Mouse (Mus musculus): ENCODE measurements around the gene Pax6.

Gene Pax6

DNA sequence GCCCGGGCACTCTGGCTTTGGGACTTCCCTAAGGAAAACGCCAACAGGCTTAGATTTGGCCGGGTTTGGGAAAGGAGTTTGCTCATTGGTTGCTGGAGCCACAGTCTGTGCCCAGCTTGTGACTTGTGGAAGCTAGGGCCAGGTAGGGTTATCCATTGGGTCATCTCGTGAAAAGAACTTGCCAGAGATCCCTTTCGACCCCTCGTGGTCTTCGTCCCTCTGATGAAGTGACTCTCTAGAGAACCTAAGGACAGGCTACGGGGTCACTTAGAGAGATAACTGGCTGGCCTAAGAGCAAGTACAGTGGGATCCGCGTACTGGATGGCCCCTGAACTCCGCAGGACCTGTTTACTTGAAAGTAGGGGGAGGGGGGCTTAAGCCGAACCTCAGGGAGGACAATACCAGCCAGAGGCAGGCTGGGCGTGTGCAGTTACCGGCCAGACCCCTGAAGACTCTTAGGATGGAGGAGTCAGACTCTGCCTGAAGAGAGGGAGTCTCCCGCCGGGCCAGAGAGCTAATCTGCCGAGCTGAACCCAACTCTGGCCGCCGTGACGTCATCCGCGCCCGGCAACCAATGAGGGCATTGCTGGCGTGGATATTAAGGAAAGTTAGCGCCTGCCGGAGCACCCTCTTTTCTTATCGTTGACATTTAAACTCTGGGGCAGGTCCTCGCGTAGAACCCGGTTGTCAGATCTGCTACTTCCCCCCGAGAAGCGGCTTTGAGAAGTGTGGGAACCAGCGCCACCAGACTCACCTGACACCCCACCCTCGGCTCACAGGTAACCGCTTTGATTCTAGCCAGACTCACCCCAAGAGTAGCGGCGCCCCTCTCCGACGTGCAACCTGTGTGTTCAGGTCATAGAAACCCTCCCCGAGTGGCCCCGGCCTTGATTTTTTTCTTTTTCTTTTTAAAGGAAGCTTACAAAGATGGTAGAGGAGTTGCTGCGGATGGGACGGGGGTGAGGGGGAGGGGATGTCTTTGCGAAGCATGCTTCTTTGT, at the start of gene Pax6:
Gene Pax6, plus strand, starts transcription at position 630 of the 1,000 bp plus-strand sequence.
- no peak for DNase-seq

DNA sequence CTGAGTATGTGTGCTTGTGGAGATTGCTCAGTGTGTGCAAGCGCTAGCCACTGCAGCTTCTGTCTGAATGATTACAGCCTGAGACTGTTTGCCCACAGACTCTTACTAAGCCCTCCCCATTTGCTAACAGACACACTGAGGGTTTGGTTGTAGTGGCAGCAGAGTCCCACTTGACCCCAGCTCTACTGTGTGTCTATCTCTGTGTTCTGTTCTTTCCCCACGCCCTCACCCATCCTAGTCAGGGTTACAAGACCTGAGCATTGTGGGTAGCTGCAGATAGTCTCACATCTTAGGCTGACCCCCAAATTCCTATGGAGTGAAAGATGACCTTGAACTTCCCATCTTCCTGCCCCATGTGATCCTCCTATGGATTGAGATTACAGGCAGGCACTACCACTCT, 19.8 kb upstream of the Pax6 start:
- no peak for DNase-seq

DNA sequence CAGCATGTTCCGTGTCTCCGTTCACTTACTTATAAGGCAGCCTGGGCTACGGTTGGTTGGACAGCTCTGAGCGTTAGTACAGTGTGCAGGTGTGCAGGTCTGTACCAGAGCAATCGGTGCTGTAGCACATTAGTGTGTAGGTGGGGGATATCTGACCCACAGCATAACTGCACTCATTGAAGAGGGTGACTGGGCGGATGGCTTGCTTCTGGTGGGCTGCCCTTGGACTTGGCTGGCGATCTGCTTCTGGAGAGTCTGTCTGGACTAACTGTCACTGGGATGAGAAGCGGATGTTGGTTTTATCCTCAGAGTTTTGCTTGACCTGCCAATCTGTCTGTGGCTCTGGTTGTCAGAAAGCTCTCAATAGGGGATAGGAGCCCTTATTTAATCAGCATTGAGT, 12.2 kb upstream of the Pax6 start:
- DNase-seq, result no peak

DNA sequence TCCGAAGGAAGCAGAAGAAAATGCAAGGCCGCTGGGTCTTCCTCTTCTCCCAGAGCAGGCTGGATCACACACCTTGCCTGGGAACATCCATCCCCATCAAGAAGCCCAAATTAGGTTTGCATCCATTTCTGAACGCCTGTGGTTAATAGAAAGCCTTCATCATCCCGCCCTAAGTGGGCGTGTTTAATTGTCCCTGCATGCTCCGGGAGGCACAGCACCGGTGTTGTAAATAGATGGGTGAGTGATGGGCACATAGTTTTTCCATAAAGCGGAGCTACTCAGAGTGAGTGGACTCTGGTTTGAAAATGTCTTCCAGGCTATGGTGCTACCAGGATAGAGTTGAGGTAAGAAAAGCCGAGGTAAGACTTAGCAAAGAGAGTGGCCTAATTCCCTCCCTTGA, 9.3 kb upstream of the Pax6 start:
- no peak for DNase-seq

DNA sequence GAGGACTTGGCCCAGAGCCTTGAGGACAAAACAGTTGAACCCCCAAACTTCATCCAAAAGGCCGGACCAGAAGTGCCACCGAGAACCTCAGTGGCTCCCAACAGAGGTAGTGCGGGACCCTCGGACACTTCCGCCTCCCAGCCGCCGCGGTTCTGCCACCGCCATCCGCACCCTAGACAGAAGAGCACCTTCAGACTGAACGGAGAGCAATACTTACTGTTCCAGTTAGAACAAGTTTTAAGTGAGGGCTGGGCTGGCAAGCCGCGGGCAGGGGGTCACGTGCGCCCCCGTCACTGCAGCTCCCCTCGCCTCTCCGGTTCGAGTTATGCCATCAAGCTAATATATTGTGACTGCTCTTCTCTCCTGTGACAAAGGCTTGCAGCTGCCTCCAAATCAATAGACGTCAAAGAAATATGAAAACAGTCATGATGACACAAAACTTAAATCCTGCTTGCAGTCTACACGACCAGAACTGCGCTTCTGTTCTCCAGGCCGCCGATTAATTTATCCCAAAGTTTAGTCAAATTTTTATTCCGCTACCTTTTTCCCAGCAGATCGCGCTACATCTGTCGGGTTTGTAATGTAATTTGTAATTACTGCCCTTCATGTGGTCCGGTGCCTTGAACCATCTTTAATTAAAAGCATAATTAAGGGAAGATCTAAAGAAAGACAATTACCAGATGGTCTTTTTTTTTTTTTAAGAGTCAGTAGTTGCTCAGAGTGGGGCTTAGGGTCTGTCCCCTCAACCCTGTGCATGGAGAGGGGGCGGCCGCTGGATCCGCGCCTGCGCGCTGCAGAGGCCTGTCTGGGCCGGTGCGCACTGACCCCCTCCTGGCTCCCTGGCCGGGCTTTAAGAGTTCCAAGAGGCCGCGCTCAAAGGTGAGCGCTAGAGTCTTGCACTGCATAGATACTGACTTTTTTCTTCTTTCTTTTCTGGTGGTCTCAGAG, 8.5 kb upstream of the Pax6 start:
- DNase-seq, result no peak

DNA sequence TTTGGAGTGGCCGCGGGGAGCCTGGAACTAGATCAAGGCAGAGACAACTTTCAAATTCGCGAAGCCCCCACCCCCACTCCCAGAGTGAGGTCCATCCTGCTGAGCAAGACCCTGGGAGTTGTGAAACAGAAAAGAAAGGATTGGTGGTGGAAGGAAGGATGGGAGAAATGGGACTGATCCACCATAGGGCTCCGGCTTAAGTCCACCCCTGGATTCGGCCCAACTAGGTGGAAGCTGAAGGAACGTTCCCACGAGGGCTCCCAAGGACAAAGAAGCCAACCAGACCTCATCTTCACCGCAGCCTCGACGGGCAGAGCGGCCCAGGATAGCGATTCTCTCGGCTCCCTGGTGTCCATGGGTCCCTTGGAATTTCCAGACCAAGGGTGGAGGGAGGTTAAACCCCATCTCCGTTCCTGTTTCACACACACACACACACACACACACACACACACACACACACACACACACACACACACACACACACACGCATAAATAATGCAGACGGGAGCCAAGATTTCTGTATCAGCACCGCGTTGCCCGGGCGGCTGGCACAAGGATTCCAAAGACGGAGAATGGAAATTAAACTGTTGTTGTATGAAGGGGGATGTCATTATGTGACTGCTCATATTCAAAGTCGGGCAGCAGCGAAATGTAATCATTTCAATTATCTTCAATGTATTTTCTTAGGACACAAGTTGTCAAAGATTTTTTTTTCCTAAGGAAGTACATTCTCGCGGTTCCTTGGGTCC, 7.7 kb upstream of the Pax6 start:
- no peak for DNase-seq

DNA sequence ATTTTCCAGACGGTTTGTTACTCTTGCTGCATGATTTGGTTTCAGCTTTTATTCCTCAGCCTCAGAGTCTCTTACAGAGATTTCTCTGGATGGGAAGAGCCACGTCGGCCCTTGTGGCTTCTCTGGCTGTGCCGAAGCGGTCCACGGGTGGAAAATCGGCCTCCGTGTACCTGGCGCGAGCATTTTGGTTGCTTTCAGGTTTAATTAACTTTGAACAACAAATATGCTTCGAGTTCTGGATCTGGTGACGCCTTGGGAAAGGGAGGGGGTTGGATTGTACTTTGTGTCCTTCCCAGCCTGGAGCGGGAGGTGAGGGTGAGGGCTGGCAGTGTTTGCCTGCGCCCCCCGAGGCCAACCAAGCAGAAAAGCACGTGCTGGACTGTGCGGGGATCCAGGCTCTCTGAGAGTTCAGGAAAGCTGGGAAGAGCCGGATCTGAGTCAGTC, 7.1 kb upstream of the Pax6 start:
- DNase-seq, result no peak

DNA sequence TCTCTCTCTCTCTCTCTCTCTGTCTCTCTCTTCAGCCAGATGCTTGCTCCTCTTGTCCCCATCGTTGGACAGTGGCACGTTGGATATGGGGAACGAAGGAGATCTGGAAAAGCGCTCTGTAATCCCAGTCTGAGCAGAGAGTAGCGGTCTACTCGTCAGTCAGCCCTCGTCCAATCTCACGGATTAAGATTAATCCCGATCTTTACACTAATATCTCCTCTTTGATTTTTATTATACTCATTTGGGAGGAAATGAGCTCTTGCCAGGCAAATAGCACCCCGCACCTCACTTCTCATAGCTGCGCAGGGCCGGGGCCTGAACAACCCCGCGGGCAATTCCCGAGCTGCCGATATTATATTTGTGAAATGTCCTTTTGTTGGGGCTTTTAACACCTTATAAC, 6.6 kb upstream of the Pax6 start:
- DNase-seq, result no peak

DNA sequence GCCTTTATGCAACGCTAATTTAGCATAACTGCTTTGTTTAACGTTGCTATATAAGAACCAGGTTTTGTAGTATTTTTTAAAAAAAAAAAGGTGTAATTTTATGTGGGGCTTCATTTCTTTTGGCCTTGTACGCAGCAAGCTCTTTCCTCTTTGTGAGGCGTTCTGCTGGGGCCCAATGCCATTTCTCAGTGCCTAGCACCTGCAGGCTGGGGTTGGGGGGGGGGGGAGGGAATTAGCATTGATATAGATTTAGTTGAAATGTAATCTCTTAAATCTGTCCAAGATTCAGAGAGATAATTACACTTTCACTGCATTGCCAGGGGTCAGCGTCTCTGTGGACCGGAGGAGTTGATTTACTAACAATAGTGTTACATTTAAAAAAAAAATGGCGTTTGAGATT, 6.1 kb upstream of the Pax6 start:
- no peak for DNase-seq

DNA sequence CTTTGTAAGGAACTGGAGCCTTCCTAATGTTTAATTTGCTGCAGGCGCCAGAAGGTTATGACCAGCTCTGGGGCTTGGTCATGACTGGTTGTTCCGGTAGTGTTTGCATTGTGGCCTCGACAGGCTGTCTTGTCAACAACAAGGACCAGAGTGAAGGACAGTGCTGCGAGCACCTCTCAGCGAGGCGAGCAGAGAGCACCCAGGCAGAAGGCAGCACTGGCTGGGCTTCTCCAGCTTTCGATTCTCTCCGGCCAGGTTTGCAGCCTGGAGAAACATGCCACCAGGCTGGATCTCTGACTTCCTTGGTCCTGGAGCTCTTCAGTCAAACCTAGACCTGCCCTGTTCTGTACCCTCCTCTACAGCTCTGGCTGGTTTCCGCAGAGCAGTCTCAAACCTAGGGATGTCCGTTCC, 5.6 kb upstream of the Pax6 start:
- DNase-seq, result no peak

DNA sequence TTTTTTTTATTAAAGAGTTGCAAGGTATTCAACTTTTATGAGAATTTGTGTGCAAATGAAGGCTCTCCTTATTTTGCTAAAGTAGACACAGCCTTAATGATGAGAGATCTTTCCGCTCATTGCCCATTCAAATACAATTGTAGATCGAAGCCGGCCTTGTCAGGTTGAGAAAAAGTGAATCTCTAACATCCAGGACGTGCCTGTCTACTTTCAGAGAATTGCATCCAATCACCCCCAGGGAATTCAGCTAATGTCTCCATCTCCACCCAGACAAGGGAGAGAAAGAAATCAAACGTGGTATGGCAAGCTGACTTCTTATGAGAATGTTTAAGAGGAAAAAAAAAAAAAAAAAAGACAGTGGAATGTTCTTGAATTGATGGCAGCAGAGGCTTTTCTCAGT, 3.7 kb upstream of the Pax6 start:
- no peak for DNase-seq

DNA sequence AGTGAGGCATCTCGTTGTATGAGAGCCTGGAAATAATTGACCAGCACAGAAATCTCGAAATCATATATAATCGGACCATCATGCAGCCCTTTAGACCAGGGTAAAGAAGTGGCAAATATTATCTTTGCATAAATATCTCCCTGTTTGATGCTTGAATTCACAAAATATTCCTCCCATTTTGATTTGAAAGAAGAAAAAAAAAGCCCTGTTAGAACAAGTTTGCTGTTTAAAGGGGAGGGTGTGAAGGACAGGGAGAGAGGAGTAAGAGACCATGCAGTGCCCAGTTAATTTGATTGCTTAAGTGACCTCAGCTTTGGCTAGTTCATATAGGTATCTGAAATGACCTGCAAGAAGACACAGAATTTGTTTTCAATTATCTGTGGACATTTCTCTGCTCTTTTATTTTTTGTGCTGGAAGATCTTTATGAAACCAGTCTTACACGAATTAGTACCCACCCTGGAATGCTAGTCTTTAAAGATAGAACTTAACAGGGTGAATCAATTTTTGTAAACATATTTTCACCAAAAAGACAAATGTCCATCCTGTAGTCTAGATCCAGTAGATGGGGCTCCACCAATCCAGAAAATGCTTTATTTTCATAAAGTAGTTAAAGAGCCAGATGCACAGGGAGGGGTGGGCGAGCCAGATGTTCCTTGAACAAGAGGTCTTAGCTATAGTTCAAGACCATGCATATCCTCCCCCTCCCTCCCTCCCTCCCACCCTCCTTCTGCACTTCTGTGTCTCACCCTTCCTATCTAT, 3.0 kb upstream of the Pax6 start:
- no peak for DNase-seq

DNA sequence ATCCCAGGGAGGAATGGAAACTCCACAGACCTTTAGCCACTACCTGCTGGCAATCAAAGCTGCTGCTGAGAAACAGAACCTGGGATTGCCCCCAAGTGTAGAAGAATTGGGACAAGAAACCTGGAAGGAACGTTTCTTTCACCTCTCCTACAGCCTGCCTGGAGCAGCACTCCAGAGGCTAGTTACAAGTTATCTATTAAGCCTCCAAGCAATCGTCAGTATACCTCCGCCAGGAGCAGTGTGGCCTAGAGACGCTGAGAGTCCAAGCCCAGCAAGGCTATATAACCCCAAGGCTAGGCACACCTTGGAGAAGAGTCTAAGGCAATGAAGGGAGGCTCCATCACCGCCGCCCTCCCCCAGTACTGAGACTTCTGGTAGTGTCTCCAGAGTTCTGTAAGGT, 2.4 kb upstream of the Pax6 start:
- no peak for DNase-seq

DNA sequence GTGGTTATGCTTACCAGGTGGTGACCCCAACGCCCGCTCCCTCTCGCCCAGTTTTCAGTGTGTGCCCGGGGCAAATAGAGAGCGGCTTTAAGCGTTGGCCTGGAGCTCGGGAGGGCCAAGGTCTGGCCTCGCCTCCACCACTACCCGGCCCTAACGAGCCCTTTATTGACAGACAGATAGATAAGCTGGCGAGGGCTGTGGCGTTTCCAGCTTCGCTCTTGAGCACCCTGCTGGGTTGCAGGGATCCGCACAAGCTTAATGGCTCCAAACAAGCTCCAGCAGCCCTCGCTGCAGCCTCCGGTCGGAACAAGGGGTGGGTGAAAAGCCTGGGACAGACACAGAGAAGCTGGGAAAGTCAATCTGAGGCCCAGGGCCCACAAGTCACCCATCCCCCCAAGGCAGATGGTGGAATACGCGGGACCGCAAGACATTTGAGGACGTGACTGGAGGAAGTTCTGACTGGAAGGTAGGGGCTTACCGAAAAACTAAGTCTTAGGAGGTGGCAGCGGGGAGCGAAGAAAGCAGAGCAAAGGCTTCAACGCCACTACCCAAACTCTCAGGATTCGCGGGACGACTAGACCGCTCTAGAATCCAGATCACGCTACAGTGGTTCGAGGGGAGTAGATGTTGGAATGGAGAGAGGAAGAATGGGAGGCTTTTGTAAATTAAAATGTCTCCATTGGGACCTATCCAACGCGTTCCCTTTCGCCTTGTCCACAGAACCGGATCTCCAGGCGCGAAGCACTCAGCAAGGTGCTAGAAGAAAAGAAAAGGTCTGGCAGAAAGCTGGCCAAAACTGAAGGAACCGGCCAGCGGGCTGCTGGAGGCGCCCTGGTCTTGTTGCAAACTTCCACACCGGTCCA, 1.7 kb upstream of the Pax6 start:
- DNase-seq, result no peak

DNA sequence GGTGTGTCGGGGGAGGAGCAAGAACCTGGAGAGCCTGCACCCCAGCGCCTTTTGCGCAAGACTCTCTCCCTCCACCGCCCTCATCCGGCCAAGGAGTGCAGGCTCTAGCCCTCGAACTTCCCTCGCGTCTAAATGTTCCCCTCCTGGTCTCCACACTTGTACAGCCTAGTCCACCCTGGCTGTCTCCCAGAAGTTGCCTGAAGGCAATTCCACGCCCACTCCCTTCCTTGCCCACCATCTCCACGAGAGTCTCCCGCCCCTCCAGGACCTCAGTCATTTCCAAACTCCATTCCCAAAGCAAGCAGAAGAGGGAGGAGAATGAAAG, 1.1 kb upstream of the Pax6 start:
- DNase-seq, result peak in 1 of 2 experiments; percentile 40

DNA sequence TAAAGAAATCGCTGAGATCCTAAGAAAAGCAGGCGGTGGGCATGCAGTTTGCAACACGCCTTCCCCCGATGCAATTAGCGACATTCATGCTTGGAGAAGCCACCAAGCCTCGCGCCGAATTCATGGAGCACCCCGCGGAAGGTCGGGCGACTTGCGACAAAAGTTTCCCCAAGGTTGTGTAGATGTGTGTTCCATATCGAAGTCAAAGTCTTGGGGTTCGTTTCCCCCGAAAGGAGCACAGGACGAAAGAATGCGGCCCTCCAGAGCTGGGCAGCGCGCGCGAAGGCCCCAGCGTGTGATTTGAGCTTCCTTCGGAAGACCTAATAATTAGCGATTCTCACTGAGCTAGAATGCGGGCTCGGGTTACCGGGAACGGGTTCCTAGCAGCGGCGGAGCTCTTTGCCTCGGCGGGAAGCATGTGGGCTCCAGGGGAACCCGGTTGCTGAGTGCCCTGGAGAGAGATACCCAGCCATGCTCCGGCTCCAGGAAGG, 716 bp downstream of the Pax6 start:
- DNase-seq, result no peak

DNA sequence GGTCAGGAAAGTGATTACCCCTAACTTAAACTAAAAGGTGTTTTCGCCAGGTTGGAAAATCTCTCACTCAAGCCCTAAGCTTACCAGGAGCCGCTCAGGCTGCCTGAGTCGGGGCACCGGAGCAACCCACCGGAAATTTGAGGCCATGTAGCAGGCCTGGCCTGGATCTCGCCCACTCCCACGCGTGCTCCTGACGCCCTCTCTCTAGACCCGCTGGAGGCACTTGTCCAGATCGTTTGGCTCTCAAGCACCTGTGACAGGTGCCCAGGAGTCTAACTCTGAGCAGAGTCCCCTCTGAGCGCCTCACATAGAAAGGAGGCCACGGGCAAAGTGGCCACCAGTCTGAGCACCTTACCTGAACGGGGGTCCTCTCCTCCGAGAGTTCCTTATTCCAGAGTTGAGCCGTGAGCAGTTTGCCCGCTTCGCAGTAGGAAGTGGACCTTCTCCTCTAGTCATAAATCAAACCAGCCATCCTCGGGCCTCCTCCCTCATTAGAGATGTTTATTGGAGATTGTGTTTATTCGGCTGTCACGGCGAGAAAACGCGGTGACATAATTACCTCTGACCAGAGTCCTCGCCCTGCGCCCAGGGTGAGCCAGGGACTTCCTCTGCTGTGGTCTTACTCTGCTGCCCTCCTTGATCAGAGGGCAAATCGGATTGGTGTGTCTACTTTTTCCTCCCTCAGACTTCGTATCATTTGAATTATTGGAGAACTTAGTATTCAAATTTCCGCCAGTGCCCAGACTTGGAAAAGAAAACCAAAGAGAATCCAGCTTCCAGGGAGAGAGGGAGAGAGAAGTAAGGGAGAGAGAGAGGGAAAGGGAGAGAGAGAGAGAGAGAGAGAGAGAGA, 1.4 kb downstream of the Pax6 start:
- no peak for DNase-seq

DNA sequence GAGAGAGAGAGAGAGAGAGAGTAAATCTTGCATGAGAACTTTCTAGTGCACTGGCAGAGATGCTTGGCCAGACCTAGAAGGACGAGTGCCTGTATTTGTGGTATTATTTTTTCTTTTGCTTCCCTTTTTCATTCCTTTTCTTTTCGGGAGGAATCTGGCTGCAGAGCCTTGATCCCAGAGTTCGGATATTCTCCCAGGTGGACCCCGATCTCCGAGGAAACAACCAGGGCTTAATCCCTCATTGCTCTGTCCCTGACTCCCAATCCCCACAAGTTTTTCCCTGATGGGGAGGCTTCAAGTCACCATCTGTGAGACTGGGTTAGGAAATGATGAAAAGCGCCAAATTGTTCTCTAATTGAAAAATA, 2.0 kb downstream of the Pax6 start:
- no peak for DNase-seq

DNA sequence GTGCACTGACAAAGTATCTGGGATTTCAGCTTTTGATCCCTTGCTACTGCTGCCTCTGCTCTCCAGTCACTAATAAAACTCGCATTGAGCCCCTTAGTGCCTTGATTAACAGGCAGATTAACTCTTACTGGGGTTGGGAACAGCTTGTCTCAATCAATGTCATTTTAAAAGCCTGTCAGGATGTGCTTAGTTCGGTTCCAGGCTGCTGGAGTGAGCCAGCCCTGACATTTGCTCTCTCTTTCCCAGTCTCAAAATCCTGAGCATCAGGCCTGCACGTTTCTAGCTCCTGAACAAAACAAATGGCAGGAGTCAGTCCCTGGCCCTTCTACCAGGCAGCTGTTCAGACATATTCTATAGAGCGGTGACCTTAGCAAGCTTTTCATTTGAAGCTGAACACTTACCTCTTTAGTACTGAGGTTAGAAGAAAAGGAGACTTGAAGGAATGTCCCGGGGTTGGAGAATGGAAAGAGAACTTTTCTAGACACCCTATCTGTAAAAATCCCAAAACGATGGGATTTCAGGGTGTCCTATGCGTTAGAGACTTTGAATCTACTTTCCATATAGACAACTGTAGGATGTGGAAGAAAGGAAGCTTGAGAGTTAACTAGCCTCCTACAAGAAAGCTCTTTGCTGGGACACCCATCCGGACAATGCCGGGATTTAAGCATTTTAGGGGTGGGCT, 2.6 kb downstream of the Pax6 start:
- DNase-seq, result no peak

All from kidney, postnatal 25 days (tissue).